Mouse (Mus musculus): ENCODE results near the gene Urah.

The Urah gene

DNA sequence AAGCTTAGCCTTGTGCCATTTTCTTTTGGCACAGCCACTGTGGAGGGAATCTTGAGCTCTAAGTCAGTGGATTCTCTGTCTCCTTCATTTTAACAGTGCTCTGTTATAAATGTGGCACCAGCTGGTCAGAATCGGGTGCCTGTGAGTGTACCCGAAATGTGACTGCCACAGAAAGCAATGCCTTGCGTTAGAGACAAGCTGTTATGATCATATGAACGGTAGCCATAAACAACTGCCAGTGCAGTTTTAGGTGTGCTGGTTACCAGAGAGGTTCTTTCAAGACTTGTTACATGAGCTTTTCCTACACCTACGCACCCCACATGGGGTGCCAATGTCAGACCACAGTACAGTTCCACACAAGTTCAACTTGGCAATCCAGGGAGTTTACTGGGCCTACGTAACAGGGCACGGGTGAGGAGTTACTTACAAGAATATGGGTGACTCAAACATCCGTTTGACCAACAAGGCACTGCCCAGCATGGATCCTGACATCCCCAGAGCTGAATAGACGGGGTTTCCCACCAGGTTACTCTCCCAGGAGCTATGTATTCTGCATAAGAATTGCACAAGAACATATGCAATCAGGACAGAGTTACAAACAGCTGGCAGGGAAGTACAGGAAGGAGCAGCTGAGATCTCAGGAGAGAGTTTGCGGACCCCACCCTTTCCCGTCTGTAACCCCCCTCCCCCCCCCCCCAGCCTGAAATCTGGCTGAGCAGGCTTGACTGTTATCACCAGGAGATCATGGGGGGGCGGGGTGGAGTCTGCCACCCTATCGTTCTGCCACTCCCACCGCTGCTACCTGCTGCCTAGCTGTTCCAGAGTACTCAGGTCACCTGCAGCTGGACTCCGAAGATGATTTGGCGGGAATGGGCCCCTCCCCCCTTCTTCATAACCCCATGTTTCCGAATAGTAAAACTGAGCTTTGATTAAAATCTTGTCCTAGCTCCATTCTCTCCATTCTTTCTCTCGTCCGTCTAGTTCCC lies 6.2 kb downstream of the Urah start:
- DNase-seq (ENCODE audit: extremely low spot score): no peak

- DNase-seq (ENCODE audit: extremely low spot score): no peak
Measured at GRCm38 (mm10) chr7:140843806-140844205, 9.0 kb downstream of the Urah start.

DNA sequence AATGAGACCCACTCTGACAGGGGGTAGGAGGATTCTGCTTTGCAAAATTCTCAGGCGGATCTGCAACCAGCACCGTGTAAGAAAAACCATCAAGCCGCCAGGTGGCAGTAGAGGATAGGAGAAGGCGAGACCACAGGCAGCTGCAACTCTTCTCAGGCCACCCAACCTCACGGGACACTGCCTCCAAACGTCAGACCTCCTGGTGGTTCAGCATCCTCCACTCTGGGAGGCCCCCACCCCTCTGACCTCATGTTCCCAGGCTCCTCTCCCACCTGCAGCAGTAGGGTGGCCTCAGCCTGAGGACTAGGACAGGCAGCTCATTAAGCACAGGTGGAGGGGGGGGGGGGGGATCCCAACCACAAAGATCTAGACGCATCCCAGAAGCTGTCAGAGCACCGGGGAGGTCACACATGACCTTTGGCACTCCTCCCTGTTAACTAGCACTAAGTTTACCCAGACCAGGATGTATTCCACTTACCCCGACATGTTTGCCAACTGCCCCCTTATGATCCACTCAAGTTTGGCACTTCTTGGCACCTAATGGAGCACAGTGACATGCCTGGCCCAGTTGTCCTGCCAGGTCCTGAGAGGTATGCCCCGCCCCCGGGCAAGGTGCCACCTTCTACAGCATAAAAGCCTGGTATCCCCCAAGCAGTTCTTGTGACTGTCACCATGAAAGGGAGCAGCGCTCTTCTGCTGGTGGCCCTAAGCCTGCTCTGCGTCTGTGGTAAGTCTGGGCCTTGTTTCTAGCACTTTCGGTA lies 10.3 kb downstream of the Urah start, which contains the start of gene Scgb1c1:
Scgb1c1 (plus strand) TSS at position 643 of the 761 bp plus-strand sequence.
- DNase-seq (ENCODE audit: extremely low spot score): peak; percentile 88

GRCm38 (mm10) chr7:140845683-140846082 lies 10.9 kb downstream of the Urah start:
- no peak for DNase-seq (ENCODE audit: extremely low spot score)

DNA sequence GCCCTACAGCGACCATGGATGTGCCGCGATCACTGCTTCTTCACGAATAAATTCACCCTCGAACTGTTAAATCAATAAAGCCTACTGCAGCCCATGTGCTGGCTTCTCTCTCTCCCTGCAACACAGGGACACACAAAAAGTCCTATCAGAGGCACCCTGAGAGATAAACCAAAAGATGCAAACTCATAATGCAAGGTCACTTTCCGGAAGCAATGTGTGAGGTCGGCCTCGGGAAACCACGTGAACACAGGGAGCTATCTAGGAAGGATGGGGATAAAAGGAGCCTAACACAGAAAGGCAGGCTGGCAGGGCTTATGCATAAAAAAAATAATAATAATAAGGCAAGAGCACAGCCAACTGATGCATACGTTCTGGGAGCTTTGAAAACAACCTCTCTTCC lies 11.9 kb downstream of the Urah start:
- DNase-seq (ENCODE audit: extremely low spot score): no peak

- no peak for DNase-seq (ENCODE audit: extremely low spot score)
Measured at GRCm38 (mm10) chr7:140847755-140848580, 13.2 kb downstream of the Urah start, which contains the start of gene Odf3. Gene Odf3 (plus strand): TSS chr7:140847805.

DNA sequence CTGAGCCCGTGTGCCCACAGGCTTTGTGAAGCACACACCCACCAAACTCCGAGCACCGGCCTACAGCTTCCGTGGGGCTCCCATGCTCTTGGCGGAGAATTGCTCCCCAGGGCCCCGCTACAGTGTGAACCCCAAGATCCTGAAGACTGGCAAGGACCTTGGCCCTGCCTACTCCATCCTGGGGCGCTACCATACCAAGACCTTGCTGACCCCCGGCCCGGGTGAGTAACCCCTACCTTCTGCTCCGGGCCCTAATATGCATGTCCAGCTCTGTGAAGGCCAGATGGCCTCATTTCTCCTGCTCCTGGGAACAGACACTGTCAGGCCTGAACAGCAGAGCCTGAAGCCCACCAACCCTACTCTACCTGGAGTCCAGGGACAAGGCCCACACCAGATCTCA lies 13.8 kb downstream of the Urah start:
- no peak for DNase-seq (ENCODE audit: extremely low spot score)

DNA sequence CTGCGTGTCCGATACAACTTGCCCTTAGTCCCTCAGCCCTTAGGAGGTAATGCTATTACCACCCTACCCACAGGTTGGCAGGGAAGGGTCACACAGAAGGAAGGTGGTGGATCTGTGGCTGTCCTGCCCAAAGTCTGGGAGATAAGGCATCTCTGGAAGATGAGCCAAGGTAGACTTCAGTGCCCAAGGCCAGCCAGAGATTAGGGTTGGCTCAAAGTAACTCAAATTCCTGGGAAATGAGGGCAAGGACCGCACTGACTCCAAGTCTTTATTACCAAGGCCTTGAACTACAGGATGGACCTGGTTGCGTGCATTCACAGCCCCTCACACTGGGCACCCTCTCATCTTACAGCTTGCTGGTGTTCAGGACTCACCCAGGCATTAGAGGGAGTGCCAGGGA lies 17.1 kb downstream of the Urah start:
- no peak for DNase-seq (ENCODE audit: extremely low spot score)

- no peak for DNase-seq (ENCODE audit: extremely low spot score)
Measured at GRCm38 (mm10) chr7:140853386-140853785, 18.6 kb downstream of the Urah start.

GRCm38 (mm10) chr7:140854483-140854882 lies 19.7 kb downstream of the Urah start:
- DNase-seq (ENCODE audit: extremely low spot score): no peak

- DNase-seq (ENCODE audit: extremely low spot score): no peak
Measured at GRCm38 (mm10) chr7:140855181-140855580, 20.4 kb downstream of the Urah start.

DNA sequence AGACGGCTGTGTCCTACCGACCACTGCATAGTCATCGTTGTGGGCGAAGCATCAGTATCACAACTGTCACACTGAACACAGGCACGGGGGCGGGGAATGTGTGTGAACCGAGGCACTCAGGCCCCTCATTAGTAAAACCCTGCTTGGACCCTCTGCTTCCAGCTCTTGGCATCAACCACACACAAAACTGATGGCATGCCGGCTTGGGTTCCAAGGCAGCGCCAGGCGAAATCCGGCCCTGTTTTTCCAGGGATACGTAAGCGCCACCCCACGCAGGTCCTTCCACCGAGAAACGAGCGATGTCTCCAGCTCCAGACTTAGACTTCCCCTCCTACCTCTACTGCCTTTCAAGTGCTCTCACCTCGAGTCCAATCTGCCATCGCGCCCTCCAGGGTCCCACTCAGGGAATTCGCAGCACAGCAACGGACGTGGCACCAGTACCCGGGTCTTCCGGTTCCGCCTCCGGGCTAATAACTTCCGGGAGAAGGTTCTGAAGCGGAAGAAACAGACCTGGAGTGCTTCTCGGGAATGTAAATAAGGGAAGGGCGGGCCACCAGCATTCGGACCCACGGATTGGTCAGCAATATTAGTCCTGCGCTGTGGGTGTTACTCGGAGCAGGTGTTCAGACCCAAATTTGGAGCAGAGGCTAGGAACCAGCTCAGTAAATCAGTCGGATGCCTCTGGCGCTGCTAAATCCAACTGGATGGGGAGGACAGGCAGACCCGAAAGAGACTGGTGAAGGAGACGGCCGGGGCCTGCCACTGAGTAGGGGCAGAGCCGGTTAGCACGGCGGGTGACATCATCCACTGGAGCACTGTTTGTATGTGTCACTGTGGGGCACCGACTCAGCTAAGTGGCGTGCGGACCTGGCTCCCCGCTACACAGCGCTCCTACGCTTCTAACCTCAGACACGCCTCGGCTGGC lies 21.3 kb downstream of the Urah start, which contains the start of gene Gm45785:
Gm45785 (minus strand) TSS at position 472 of the 925 bp plus-strand sequence.
- peak; percentile 84 for DNase-seq (ENCODE audit: extremely low spot score)

DNA sequence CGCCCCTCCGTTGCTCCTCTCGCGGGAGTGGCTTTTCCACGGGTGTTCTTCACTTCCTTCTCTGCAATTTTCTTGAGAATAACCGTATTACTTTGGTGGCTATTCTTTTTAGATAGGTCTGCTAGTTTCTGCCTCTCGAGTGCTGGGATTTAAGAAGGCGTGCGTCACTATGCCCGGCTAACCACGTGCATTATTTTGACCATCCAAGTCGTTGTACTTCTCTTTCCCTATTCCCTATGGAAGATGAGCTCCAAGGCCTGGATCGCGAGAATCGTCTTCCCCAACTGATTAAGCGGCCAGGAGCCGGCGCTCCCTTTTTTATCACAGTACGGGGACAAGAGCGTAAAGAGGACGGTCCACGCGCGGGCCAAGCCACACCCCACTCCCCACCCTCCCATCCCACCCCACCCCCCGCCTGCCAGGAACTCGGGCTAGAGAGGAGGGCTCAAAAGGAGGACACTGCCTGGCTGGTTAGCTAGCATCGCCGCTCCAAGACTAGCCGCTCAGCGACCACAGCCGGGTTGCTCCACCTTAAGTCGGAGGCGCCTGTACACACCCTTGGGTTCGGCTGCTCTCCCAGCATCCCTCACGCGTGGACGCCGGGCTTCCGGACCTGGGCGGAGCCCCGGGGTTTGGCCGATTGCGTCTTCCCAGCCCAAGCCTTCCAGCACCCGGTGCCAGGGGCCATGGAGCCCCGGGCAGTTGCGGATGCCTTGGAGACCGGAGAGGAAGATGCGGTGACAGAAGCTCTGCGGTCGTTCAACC lies 22.1 kb downstream of the Urah start, which contains the start of gene Ric8a:
Ric8a (plus strand) TSS at position 173 of the 765 bp plus-strand sequence.
- DNase-seq (ENCODE audit: extremely low spot score): peak; percentile 77

DNA sequence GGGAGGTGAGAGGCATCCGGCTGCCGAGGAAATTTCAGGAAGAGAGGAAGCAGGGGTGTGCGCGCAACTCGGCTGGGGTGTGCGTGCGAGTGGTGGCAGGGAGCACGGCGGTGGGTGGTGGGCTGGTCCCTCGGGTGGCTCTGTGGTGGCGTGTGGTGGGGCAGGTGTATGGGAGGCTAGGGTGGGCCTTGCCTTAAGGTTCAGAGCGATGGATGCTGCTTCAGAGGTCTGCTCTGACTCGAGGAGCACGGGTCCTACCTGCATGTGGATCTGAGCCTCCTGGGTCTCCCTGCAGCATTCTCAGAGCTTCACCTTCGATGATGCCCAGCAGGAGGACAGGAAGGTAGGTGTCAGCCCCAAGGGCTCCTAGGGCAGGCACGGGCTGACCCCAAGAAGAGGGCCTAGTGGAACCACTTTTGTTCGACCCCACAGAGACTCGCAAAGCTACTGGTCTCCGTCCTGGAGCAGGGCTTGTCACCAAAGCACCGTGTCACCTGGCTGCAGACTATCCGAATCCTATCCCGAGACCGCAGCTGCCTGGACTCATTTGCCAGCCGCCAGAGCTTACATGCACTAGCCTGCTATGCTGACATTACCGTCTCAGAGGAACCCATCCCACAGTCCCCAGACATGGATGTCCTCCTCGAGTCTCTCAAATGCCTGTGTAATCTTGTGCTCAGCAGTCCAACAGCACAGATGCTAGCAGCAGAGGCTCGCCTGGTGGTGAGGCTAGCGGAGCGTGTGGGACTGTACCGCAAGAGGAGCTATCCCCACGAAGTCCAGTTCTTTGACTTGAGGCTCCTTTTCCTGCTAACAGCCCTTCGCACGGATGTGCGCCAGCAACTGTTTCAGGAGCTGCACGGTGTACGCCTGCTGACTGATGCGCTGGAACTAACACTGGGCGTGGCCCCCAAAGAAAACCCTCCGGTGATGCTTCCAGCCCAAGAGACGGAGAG lies 23.0 kb downstream of the Urah start, which contains the start of gene Bet1l:
Bet1l (minus strand) TSS at position 28 of the 956 bp plus-strand sequence.
- DNase-seq (ENCODE audit: extremely low spot score): no peak

- DNase-seq (ENCODE audit: extremely low spot score): no peak
Measured at GRCm38 (mm10) chr7:140858746-140859145, 23.9 kb downstream of the Urah start.

GRCm38 (mm10) chr7:140859997-140860396 lies 25.2 kb downstream of the Urah start:
- no peak for DNase-seq (ENCODE audit: extremely low spot score)

DNA sequence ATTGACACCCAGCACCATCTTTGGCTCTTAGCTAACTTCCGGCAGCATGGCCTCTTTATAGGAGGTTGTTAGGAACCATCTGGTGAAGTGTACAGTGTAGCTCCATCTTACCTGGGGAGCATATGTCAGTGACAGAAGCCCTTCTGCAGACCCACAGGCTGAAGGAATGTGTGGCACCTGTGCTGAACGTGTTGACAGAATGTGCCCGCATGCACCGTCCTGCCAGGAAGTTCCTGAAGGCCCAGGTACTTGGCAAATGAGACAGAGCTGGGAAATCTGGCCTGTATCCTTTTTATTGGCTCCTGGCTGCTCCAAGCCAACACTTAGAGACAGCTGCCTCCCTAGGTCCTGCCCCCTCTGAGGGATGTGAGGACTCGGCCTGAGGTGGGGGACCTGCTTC lies 25.9 kb downstream of the Urah start:
- no peak for DNase-seq (ENCODE audit: extremely low spot score)

DNA sequence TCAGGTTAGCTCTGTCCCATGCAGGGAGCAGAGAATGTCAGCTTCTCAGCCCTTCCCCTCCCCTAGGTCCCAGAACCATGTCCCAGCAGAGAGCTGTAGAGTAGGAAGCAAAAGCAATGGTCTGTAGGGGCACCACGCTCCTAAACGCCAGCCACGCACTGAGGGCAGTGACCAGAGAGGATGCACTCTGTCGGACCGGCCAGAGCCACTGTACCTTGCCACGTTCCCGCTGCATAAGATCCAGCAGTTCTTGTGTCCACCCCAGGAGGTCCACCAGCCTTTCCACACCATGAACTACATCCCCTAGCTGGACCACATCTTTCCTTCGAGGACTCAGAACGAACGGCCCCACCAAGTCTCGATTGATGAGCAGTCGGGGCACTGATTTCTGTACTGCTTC lies 29.9 kb downstream of the Urah start:
- no peak for DNase-seq (ENCODE audit: extremely low spot score)

All from embryo, embryonic 9.5 days (tissue).